In genomic region chr3:88541622-88542401, GRCm38 (mm10) we compare ENCODE assay signal across 12 mouse cellular contexts. TPM values are rescaled to one million over a fixed set of nuclear protein-coding genes. Genes with fewer than 3 reads are reported as not detected.
A peak's percentile ranks its signal among the peaks of the same experiment; 100 is the strongest.
DNase-seq lines count a peak whose midpoint lies in the region; ATAC-seq and TF ChIP-seq lines count a peak whose summit lies in the region.
"Had no signal": no experiment of that assay in that cellular context is flagged by ENCODE, and none has a peak within 500 bp of the region (broad histone marks: within the 10 kb centered on the region; RNA-seq: fewer than 3 reads in every experiment).

No protein-coding gene starts in this region.

- peaks cover 19% of the 10 kb centered on the region for H3K4me1 ChIP-seq in embryonic facial prominence, embryonic 14.5 days (ENCODE audit: control insufficient read depth, insufficient read depth, low read length)
- peaks cover 54% of the 10 kb centered on the region for H3K4me1 ChIP-seq in limb, embryonic 10.5 days
- peaks cover 46% of the 10 kb centered on the region for H3K4me1 ChIP-seq in neural tube, embryonic 15.5 days
- peaks cover 2% of the 10 kb centered on the region; the same call in 1 of the 2 replicates for H3K4me1 ChIP-seq in heart, adult 2 months (ENCODE audit: control insufficient read depth, insufficient read depth, low read length)

- ATAC-seq in embryonic facial prominence, embryonic 14.5 days (ENCODE audit: low read depth): no peak; the same call in 1 of the 2 replicates
- no peak for ATAC-seq in neural tube, embryonic 15.5 days (ENCODE audit: low FRiP score)

- WGBS in embryonic facial prominence, embryonic 14.5 days: 57% methylated on average over 6 of the region's 7 CpGs
- 77% methylated on average over 7 of the region's 7 CpGs for WGBS in limb, embryonic 10.5 days
- WGBS in neural tube, embryonic 15.5 days: 48% methylated on average over 7 of the region's 7 CpGs
- 74% methylated on average over 7 of the region's 7 CpGs for WGBS in heart, adult 2 months

- H3K79me2 ChIP-seq in heart, adult 2 months (replicated peaks; ENCODE audit: control insufficient read depth, insufficient read depth, low read length): no peaks in the 10 kb centered on the region

- TF ChIP-seq EP300 in heart, adult 2 months (IDR thresholded peaks at IDR 0.05; ENCODE audit: insufficient read depth, low read depth, low read length): no peak

- H3K9me3 ChIP-seq in embryonic facial prominence, embryonic 14.5 days (ENCODE audit: control insufficient read depth, low read length): no peaks in the 10 kb centered on the region
- H3K9me3 ChIP-seq in limb, embryonic 10.5 days (replicated peaks): no peaks in the 10 kb centered on the region
- no peaks in the 10 kb centered on the region for H3K9me3 ChIP-seq in neural tube, embryonic 15.5 days (replicated peaks)
- H3K9me3 ChIP-seq: G1E had no signal

- DNase-seq in right cerebral cortex, postnatal 4 days: peak; percentile 47
- DNase-seq in right cerebral cortex, adult 18-20 months: no peak
- DNase-seq in embryonic facial prominence, embryonic 14.5 days (ENCODE audit: low spot score): no peak
- no peak for DNase-seq in limb, embryonic 10.5 days (ENCODE audit: low spot score)
- DNase-seq in embryo, embryonic 9.5 days (ENCODE audit: extremely low spot score): no peak
- DNase-seq in heart, adult 2 months: no peak
- no peak for DNase-seq in layer of hippocampus, adult 8-10 months (ENCODE audit: low spot score in 2 of 2)
- DNase-seq: gastrocnemius, postnatal 10 days; layer of hippocampus, postnatal 36 days had no signal

- no peak overlapping the region for H3K4me2 ChIP-seq in embryonic facial prominence, embryonic 14.5 days (ENCODE audit: low read depth, low read length)
- no peak overlapping the region for H3K4me2 ChIP-seq in neural tube, embryonic 15.5 days

- no peaks in the 10 kb centered on the region for H3K27me3 ChIP-seq in embryonic facial prominence, embryonic 14.5 days (replicated peaks; ENCODE audit: control insufficient read depth, insufficient read depth, low read length)
- no peaks in the 10 kb centered on the region for H3K27me3 ChIP-seq in limb, embryonic 10.5 days (ENCODE audit: low read depth, poor library complexity, severe bottlenecking)
- H3K27me3 ChIP-seq in neural tube, embryonic 15.5 days (replicated peaks): no peaks in the 10 kb centered on the region
- no peaks in the 10 kb centered on the region for H3K27me3 ChIP-seq in heart, adult 2 months (ENCODE audit: control insufficient read depth, insufficient read depth, low read length)

- peaks cover 45% of the 10 kb centered on the region for H3K36me3 ChIP-seq in embryonic facial prominence, embryonic 14.5 days (ENCODE audit: control insufficient read depth, insufficient read depth, low read length)
- peaks cover 50% of the 10 kb centered on the region for H3K36me3 ChIP-seq in limb, embryonic 10.5 days
- peaks cover 33% of the 10 kb centered on the region for H3K36me3 ChIP-seq in neural tube, embryonic 15.5 days
- no peaks in the 10 kb centered on the region for H3K36me3 ChIP-seq in heart, adult 2 months (ENCODE audit: control insufficient read depth, insufficient read depth, low read length)

- H3K4me3 ChIP-seq in embryonic facial prominence, embryonic 14.5 days (ENCODE audit: low read depth, low read length): no peak overlapping the region
- no peak overlapping the region for H3K4me3 ChIP-seq in limb, embryonic 10.5 days
- H3K4me3 ChIP-seq in neural tube, embryonic 15.5 days (replicated peaks): no peak overlapping the region
- no peak overlapping the region for H3K4me3 ChIP-seq in heart, adult 2 months

- no peak for TF ChIP-seq POLR2A in heart, adult 2 months (IDR thresholded peaks at IDR 0.05; ENCODE audit: insufficient read depth, low read depth, low read length)

- peak overlapping the region; percentile 44 for H3K27ac ChIP-seq in embryonic facial prominence, embryonic 14.5 days (replicated peaks; ENCODE audit: low read depth, low read length)
- H3K27ac ChIP-seq in limb, embryonic 10.5 days: peak overlapping the region; percentile 17; the same call in 1 of the 2 replicates
- 0 out of 2 replicates have a peak overlapping the region, but pooled peaks have one; percentile 23 for H3K27ac ChIP-seq in neural tube, embryonic 15.5 days (replicated peaks)
- H3K27ac ChIP-seq in heart, adult 2 months: no peak overlapping the region

- intact Hi-C loops in heart, adult 2 months (cut with DNase I): no loop called here

- H3K9ac ChIP-seq in embryonic facial prominence, embryonic 14.5 days (ENCODE audit: low read depth, low read length): no peak overlapping the region
- no peak overlapping the region for H3K9ac ChIP-seq in neural tube, embryonic 15.5 days (replicated peaks)
- H3K9ac ChIP-seq in heart, adult 2 months (ENCODE audit: low read depth, low read length): no peak overlapping the region

- no peak for TF ChIP-seq CTCF in heart, adult 2 months (IDR thresholded peaks at IDR 0.05)

RNA-seq across cellular contexts. Expression of gene Rab25, which starts 6.3 kb away (rescaled TPM):
- polyA plus RNA-seq in embryonic facial prominence, embryonic 14.5 days (2014; fragmentation: Nextera tagmentation; extraction: Ambion mirVana): 33.8 and 38.0 TPM in 2 replicates
- 1.7 and 3.7 TPM in 2 replicates for polyA plus RNA-seq in limb, embryonic 10.5 days (2016; fragmentation: Nextera tagmentation; extraction: Ambion mirVana)
- polyA plus RNA-seq in neural tube, embryonic 15.5 days (2015; fragmentation: Nextera tagmentation; extraction: Ambion mirVana): 0.29 and 4.1 TPM in 2 replicates
- not detected for total RNA-seq in heart, adult 2 months (2021)
- polyA plus RNA-seq in heart, adult 2 months (2012; rRNA removed): 2.2 TPM in 1 of 2 replicates, not detected in the other
- total RNA-seq in layer of hippocampus, adult 8-10 months (2022): 1 to 10 TPM in 1 of 4 experiments, not detected in 3; 1.5 TPM
- total RNA-seq: adrenal gland, adult 18-20 months; gastrocnemius, postnatal 10 days had no signal

RNA-seq across cellular contexts. Expression of gene Mex3a, which starts 9.6 kb away (rescaled TPM):
- polyA plus RNA-seq in embryonic facial prominence, embryonic 14.5 days (2014; fragmentation: Nextera tagmentation; extraction: Ambion mirVana): 21.5 and 24.7 TPM in 2 replicates
- polyA plus RNA-seq in limb, embryonic 10.5 days (2016; fragmentation: Nextera tagmentation; extraction: Ambion mirVana): 28.9 and 34.8 TPM in 2 replicates
- polyA plus RNA-seq in neural tube, embryonic 15.5 days (2015; fragmentation: Nextera tagmentation; extraction: Ambion mirVana): 18.6 and 19.2 TPM in 2 replicates
- total RNA-seq in heart, adult 2 months (2021): under 1 TPM; 0.42 to 0.45 TPM
- 0.27 and 0.59 TPM in 2 replicates for polyA plus RNA-seq in heart, adult 2 months (2012; rRNA removed)
- 1 to 10 TPM; 2.4 to 2.8 (median 2.6) TPM for total RNA-seq in layer of hippocampus, adult 8-10 months (2022)

RNA-seq across cellular contexts. Expression of gene Lamtor2, which starts 11.1 kb away (rescaled TPM):
- 97.9 and 107 TPM in 2 replicates for polyA plus RNA-seq in embryonic facial prominence, embryonic 14.5 days (2014; fragmentation: Nextera tagmentation; extraction: Ambion mirVana)
- polyA plus RNA-seq in limb, embryonic 10.5 days (2016; fragmentation: Nextera tagmentation; extraction: Ambion mirVana): 151 and 159 TPM in 2 replicates
- 189 and 193 TPM in 2 replicates for polyA plus RNA-seq in neural tube, embryonic 15.5 days (2015; fragmentation: Nextera tagmentation; extraction: Ambion mirVana)
- 100 to 1,000 TPM in 1 of 2 experiments, 10 to 100 TPM in 1; 94.3 to 104 TPM for total RNA-seq in heart, adult 2 months (2021)
- 118 TPM in 2 replicates for polyA plus RNA-seq in heart, adult 2 months (2012; rRNA removed)
- 100 to 1,000 TPM in 3 of 4 experiments, 10 to 100 TPM in 1; 89.2 to 111 (median 106) TPM for total RNA-seq in layer of hippocampus, adult 8-10 months (2022)

RNA-seq across cellular contexts. Expression of gene Ubqln4, which starts 11.7 kb away (rescaled TPM):
- 46.3 and 50.0 TPM in 2 replicates for polyA plus RNA-seq in embryonic facial prominence, embryonic 14.5 days (2014; fragmentation: Nextera tagmentation; extraction: Ambion mirVana)
- 78.8 and 79.5 TPM in 2 replicates for polyA plus RNA-seq in limb, embryonic 10.5 days (2016; fragmentation: Nextera tagmentation; extraction: Ambion mirVana)
- polyA plus RNA-seq in neural tube, embryonic 15.5 days (2015; fragmentation: Nextera tagmentation; extraction: Ambion mirVana): 39.2 and 40.1 TPM in 2 replicates
- total RNA-seq in heart, adult 2 months (2021): 10 to 100 TPM; 70.1 to 76.5 TPM
- polyA plus RNA-seq in heart, adult 2 months (2012; rRNA removed): 69.3 and 86.7 TPM in 2 replicates
- 100 to 1,000 TPM in 2 of 4 experiments, 10 to 100 TPM in 2; 96.1 to 118 (median 107) TPM for total RNA-seq in layer of hippocampus, adult 8-10 months (2022)

RNA-seq across cellular contexts. Expression of gene Lmna, which starts 32.1 kb away (rescaled TPM):
- polyA plus RNA-seq in embryonic facial prominence, embryonic 14.5 days (2014; fragmentation: Nextera tagmentation; extraction: Ambion mirVana): 426 and 482 TPM in 2 replicates
- 9.2 and 14.5 TPM in 2 replicates for polyA plus RNA-seq in limb, embryonic 10.5 days (2016; fragmentation: Nextera tagmentation; extraction: Ambion mirVana)
- polyA plus RNA-seq in neural tube, embryonic 15.5 days (2015; fragmentation: Nextera tagmentation; extraction: Ambion mirVana): 70.3 and 78.7 TPM in 2 replicates
- 100 to 1,000 TPM; 117 to 138 TPM for total RNA-seq in heart, adult 2 months (2021)
- 67.3 and 85.2 TPM in 2 replicates for polyA plus RNA-seq in heart, adult 2 months (2012; rRNA removed)
- total RNA-seq in layer of hippocampus, adult 8-10 months (2022): 10 to 100 TPM; 38.0 to 45.6 (median 40.2) TPM

Comparison
In these comparisons a context has a peak if more than half of its experiments do, and no peak if none do; other contexts are left out.
1. RNA of gene Mex3a, which starts 9.6 kb away (polyA plus RNA-seq): 28.9 to 34.8 TPM in limb, embryonic 10.5 days, 21.5 to 24.7 TPM in embryonic facial prominence, embryonic 14.5 days and 18.6 to 19.2 TPM in neural tube, embryonic 15.5 days; 0.27 to 0.59 TPM in heart, adult 2 months; every median in the first group is over 10 times any median in the second.